17 mouse cellular contexts compared by ENCODE assay signal in the genomic region with DNA sequence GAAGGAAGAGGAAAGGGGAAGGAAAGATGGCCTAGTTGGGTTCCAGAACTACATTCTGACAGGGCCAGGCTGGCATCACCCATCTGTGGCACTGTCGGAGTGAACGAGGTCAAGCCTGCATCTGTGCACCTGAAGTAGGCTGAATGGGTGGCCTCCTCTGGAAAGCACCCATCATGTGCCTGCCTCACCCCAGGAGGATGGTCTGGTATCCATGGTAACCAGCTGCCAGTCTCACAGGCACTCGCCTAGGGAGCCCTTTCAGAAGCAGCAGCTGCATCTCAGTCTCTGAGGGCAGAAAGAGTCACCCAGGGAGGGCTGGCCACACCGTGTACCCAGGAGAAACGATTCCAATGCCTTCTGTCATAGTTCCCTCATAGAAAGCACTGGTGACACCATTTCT. TPM values are rescaled to one million over a fixed set of nuclear protein-coding genes. Genes with fewer than 3 reads are reported as not detected.
DNase-seq lines count a peak whose midpoint lies in the region; ATAC-seq and TF ChIP-seq lines count a peak whose summit lies in the region.
"Had no signal": no experiment of that assay in that cellular context is flagged by ENCODE, and none has a peak within 500 bp of the region (broad histone marks: within the 10 kb centered on the region; RNA-seq: fewer than 3 reads in every experiment).

No protein-coding gene starts in this region.

- H3K27ac ChIP-seq in hindbrain, embryonic 13.5 days: no peak overlapping the region
- no peak overlapping the region for H3K27ac ChIP-seq in hindbrain, embryonic 11.5 days (ENCODE audit: low read depth, low read length)
- H3K27ac ChIP-seq in testis, adult 2 months (ENCODE audit: control insufficient read depth, insufficient read depth, low read depth, low read length): no peak overlapping the region
- peak overlapping the region; percentile 67 for H3K27ac ChIP-seq in macrophage
- H3K27ac ChIP-seq: lung, embryonic 15.5 days had no signal

- TF ChIP-seq CTCF in testis, adult 2 months (IDR thresholded peaks at IDR 0.05; ENCODE audit: control insufficient read depth, insufficient read depth, insufficient replicate concordance, low read depth, low read length): no peak

- ATAC-seq in hindbrain, embryonic 13.5 days (ENCODE audit: low FRiP score): peak; percentile 40; the same call in 1 of the 2 replicates
- ATAC-seq in hindbrain, embryonic 11.5 days (ENCODE audit: low FRiP score): no peak
- ATAC-seq in inflammation-experienced regulatory T-cells, adult 6 months: no peak

- H3K27me3 ChIP-seq in hindbrain, embryonic 13.5 days: no peaks in the 10 kb centered on the region
- H3K27me3 ChIP-seq in hindbrain, embryonic 11.5 days (ENCODE audit: control insufficient read depth, insufficient read depth, low read length): no peaks in the 10 kb centered on the region
- no peaks in the 10 kb centered on the region for H3K27me3 ChIP-seq in testis, adult 2 months (ENCODE audit: control insufficient read depth, insufficient read depth, low read length)
- H3K27me3 ChIP-seq: lung, embryonic 15.5 days had no signal

- H3K9me3 ChIP-seq in hindbrain, embryonic 13.5 days: no peaks in the 10 kb centered on the region
- H3K9me3 ChIP-seq in hindbrain, embryonic 11.5 days (ENCODE audit: control insufficient read depth, low read length): no peaks in the 10 kb centered on the region
- H3K9me3 ChIP-seq: lung, embryonic 15.5 days had no signal

- H3K36me3 ChIP-seq in hindbrain, embryonic 13.5 days: no peaks in the 10 kb centered on the region
- H3K36me3 ChIP-seq in hindbrain, embryonic 11.5 days (ENCODE audit: control insufficient read depth, insufficient read depth, low read length): no peaks in the 10 kb centered on the region
- H3K36me3 ChIP-seq in testis, adult 2 months (ENCODE audit: control insufficient read depth, insufficient read depth, low read length): no peaks in the 10 kb centered on the region
- H3K36me3 ChIP-seq in macrophage (ENCODE audit: inconsistent target): peaks cover 41% of the 10 kb centered on the region
- H3K36me3 ChIP-seq: lung, embryonic 15.5 days had no signal

- H3K4me1 ChIP-seq in hindbrain, embryonic 13.5 days (replicated peaks): peaks cover 17% of the 10 kb centered on the region
- no peaks in the 10 kb centered on the region for H3K4me1 ChIP-seq in hindbrain, embryonic 11.5 days (replicated peaks; ENCODE audit: control insufficient read depth, insufficient read depth, low read length)
- H3K4me1 ChIP-seq in testis, adult 2 months (ENCODE audit: control insufficient read depth, insufficient read depth, low read length): no peaks in the 10 kb centered on the region; the same call in 1 of the 2 replicates
- H3K4me1 ChIP-seq: lung, embryonic 15.5 days had no signal

- TF ChIP-seq POLR2A in testis, adult 2 months (IDR thresholded peaks at IDR 0.05; ENCODE audit: control insufficient read depth, low read depth, low read length): 0 out of 2 replicates have a peak, but pooled peaks have one; percentile 23

- H3K4me3 ChIP-seq in hindbrain, embryonic 13.5 days: no peak overlapping the region
- no peak overlapping the region for H3K4me3 ChIP-seq in hindbrain, embryonic 11.5 days (ENCODE audit: low read depth, low read length)
- H3K4me3 ChIP-seq in testis, adult 2 months (ENCODE audit: control insufficient read depth, low read depth, low read length): no peak overlapping the region
- no peak overlapping the region for H3K4me3 ChIP-seq in macrophage (ENCODE audit: inconsistent target)
- H3K4me3 ChIP-seq: lung, embryonic 15.5 days had no signal

- 40% methylated on average over 5 of the region's 5 CpGs for WGBS in hindbrain, embryonic 13.5 days
- 52% methylated on average over 5 of the region's 5 CpGs for WGBS in hindbrain, embryonic 11.5 days
- 28% methylated on average over 5 of the region's 5 CpGs for WGBS in macrophage (ENCODE audit: missing documents)

- H3K79me2 ChIP-seq in macrophage (ENCODE audit: inconsistent target): peaks cover 77% of the 10 kb centered on the region

- no peak overlapping the region for H3K9ac ChIP-seq in hindbrain, embryonic 13.5 days
- H3K9ac ChIP-seq in hindbrain, embryonic 11.5 days (ENCODE audit: low read depth, low read length): no peak overlapping the region
- H3K9ac ChIP-seq: lung, embryonic 15.5 days had no signal

- DNase-seq in hindbrain, embryonic 11.5 days (ENCODE audit: low spot score): no peak
- no peak for DNase-seq in testis, postnatal 14 days (ENCODE audit: low spot score)
- DNase-seq in thymus, postnatal 14 days: peak; percentile 60
- no peak for DNase-seq in cerebellum, adult 9-10 months
- DNase-seq: adrenal gland, adult 2 months; right cerebral cortex, postnatal 14 days had no signal

- H3K4me2 ChIP-seq in hindbrain, embryonic 13.5 days: no peak overlapping the region
- H3K4me2 ChIP-seq in hindbrain, embryonic 11.5 days (replicated peaks; ENCODE audit: low read depth, low read length): no peak overlapping the region
- H3K4me2 ChIP-seq: lung, embryonic 15.5 days had no signal

RNA-seq across cellular contexts. Expression of gene Sft2d2, which starts 6.9 kb away (rescaled TPM):
- 5.2 and 5.8 TPM in 2 replicates for polyA plus RNA-seq in hindbrain, embryonic 13.5 days (2015; fragmentation: Nextera tagmentation; extraction: Ambion mirVana)
- polyA plus RNA-seq in hindbrain, embryonic 11.5 days (2014; fragmentation: Nextera tagmentation; extraction: Ambion mirVana): 11.1 and 11.8 TPM in 2 replicates
- 10.1 and 10.3 TPM in 2 replicates for polyA plus RNA-seq in testis, adult 2 months (2012; rRNA removed)
- total RNA-seq in macrophage (2018; cell fraction: chromatin; rRNA removed): 10 to 100 TPM; 11.8 to 47.3 (median 22.0) TPM
- 10 to 100 TPM; 25.9 to 76.0 (median 39.0) TPM for total RNA-seq in macrophage (2018; cell fraction: cytosol; rRNA removed)
- 10 to 100 TPM; 29.7 to 75.1 (median 43.6) TPM for total RNA-seq in macrophage (2018; cell fraction: nucleus; rRNA removed)
- polyA plus RNA-seq in macrophage (2018): 29.7 to 67.3 TPM (median 35.7 TPM) in 3 replicates
- polyA plus RNA-seq in inflammation-experienced regulatory T-cells, adult 6 months (2017; shearing (Covaris generic)): 10 to 100 TPM; 25.7 to 30.3 (median 27.4) TPM

RNA-seq across cellular contexts. Expression of gene Tbx19, which starts 26.8 kb away (rescaled TPM):
- not detected in 2 replicates for polyA plus RNA-seq in hindbrain, embryonic 13.5 days (2015; fragmentation: Nextera tagmentation; extraction: Ambion mirVana)
- polyA plus RNA-seq in hindbrain, embryonic 11.5 days (2014; fragmentation: Nextera tagmentation; extraction: Ambion mirVana): not detected in 2 replicates
- 18.4 and 21.1 TPM in 2 replicates for polyA plus RNA-seq in testis, adult 2 months (2012; rRNA removed)
- total RNA-seq in macrophage (2018; cell fraction: chromatin; rRNA removed): not detected
- total RNA-seq in macrophage (2018; cell fraction: cytosol; rRNA removed): not detected
- not detected for total RNA-seq in macrophage (2018; cell fraction: nucleus; rRNA removed)
- not detected in 3 replicates for polyA plus RNA-seq in macrophage (2018)
- polyA plus RNA-seq in inflammation-experienced regulatory T-cells, adult 6 months (2017; shearing (Covaris generic)): not detected
- total RNA-seq: adrenal gland, adult 2 months; left cerebral cortex, postnatal 14 days; liver, adult 2 months; neutrophil, adult 5-6 weeks had no signal
- polyA plus RNA-seq: adrenal gland, adult 2 months; heart, embryonic 14.5 days; kidney, embryonic 16.5 days; liver, adult 2 months; stomach, embryonic 14.5 days had no signal

RNA-seq across cellular contexts. Expression of gene Tiprl, which starts 49.4 kb away (rescaled TPM):
- 130 and 141 TPM in 2 replicates for polyA plus RNA-seq in hindbrain, embryonic 13.5 days (2015; fragmentation: Nextera tagmentation; extraction: Ambion mirVana)
- polyA plus RNA-seq in hindbrain, embryonic 11.5 days (2014; fragmentation: Nextera tagmentation; extraction: Ambion mirVana): 111 and 117 TPM in 2 replicates
- polyA plus RNA-seq in testis, adult 2 months (2012; rRNA removed): 79.5 and 84.0 TPM in 2 replicates
- total RNA-seq in macrophage (2018; cell fraction: chromatin; rRNA removed): 10 to 100 TPM in 23 of 26 experiments, 1 to 10 TPM in 3; 6.2 to 45.4 (median 26.1) TPM
- 10 to 100 TPM; 19.9 to 31.3 (median 26.6) TPM for total RNA-seq in macrophage (2018; cell fraction: cytosol; rRNA removed)
- total RNA-seq in macrophage (2018; cell fraction: nucleus; rRNA removed): 10 to 100 TPM in 23 of 26 experiments, 1 to 10 TPM in 3; 8.2 to 28.1 (median 16.0) TPM
- 26.1 to 37.4 TPM (median 30.3 TPM) in 3 replicates for polyA plus RNA-seq in macrophage (2018)
- 100 to 1,000 TPM; 109 to 158 (median 114) TPM for polyA plus RNA-seq in inflammation-experienced regulatory T-cells, adult 6 months (2017; shearing (Covaris generic))

Comparison
In these comparisons a context has a peak if more than half of its experiments do, and no peak if none do; other contexts are left out.
1. RNA of gene Tbx19, which starts 26.8 kb away (polyA plus RNA-seq): 18.4 to 21.1 TPM in testis, adult 2 months; not detected in hindbrain, embryonic 13.5 days, not detected in hindbrain, embryonic 11.5 days, not detected in macrophage and not detected in inflammation-experienced regulatory T-cells, adult 6 months; every median in the first group is over 10 times any median in the second.